ENCODE assay signal across 33 mouse cellular contexts in the genomic region with DNA sequence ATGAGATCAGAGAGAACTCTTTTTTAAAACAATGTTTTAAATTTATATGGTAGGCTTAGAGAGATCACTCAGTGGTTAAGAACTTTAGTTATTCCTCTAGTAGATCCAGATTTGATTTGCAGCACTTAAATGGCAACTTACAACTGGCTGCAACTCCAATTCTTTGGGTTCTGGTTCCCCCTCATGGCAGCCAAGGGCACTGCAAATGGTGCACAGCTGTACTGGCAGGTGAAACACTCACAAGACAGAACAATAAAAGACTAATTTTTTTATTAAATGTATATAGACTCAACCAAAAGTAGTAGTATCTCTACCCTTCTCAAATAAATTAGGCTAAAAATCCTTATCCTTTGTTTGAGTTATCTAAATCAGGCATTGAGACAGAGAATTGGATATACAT.
A peak's percentile ranks its signal among the peaks of the same experiment; 100 is the strongest.
DNase-seq lines count a peak whose midpoint lies in the region; ATAC-seq and TF ChIP-seq lines count a peak whose summit lies in the region.
"Had no signal": no experiment of that assay in that cellular context is flagged by ENCODE, and none has a peak within 500 bp of the region (broad histone marks: within the 10 kb centered on the region; RNA-seq: fewer than 3 reads in every experiment).

No protein-coding gene starts in this region.

- H3K4me1 ChIP-seq in lung, embryonic 14.5 days (ENCODE audit: insufficient read depth) = no peaks in the 10 kb centered on the region
- H3K4me1 ChIP-seq in lung, postnatal 0 days (ENCODE audit: insufficient read depth, low read depth, low read length) = no peaks in the 10 kb centered on the region
- H3K4me1 ChIP-seq: embryonic facial prominence, embryonic 13.5 days; forebrain, embryonic 15.5 days; hindbrain, embryonic 10.5 days; hindbrain, embryonic 15.5 days; kidney, embryonic 15.5 days; limb, embryonic 10.5 days; limb, embryonic 15.5 days; liver, embryonic 15.5 days; lung, embryonic 15.5 days; megakaryocyte, embryonic 14.5 days; midbrain, embryonic 12.5 days had no signal

- no peaks in the 10 kb centered on the region for H3K36me3 ChIP-seq in lung, embryonic 14.5 days (ENCODE audit: insufficient read depth)
- no peaks in the 10 kb centered on the region for H3K36me3 ChIP-seq in lung, postnatal 0 days (ENCODE audit: insufficient read depth, low read length)
- H3K36me3 ChIP-seq: embryonic facial prominence, embryonic 13.5 days; forebrain, embryonic 10.5 days; forebrain, embryonic 15.5 days; G1E; hindbrain, embryonic 10.5 days; hindbrain, embryonic 15.5 days; kidney, embryonic 15.5 days; limb, embryonic 10.5 days; limb, embryonic 15.5 days; liver, embryonic 15.5 days; lung, embryonic 15.5 days; midbrain, embryonic 12.5 days had no signal

- H3K27me3 ChIP-seq in lung, embryonic 14.5 days (ENCODE audit: insufficient read depth, low read length) = no peaks in the 10 kb centered on the region
- H3K27me3 ChIP-seq in lung, postnatal 0 days (replicated peaks; ENCODE audit: insufficient read depth, low read length) = no peaks in the 10 kb centered on the region
- H3K27me3 ChIP-seq: embryonic facial prominence, embryonic 13.5 days; forebrain, embryonic 15.5 days; hindbrain, embryonic 15.5 days; kidney, embryonic 15.5 days; limb, embryonic 15.5 days; liver, embryonic 15.5 days; lung, embryonic 15.5 days; megakaryocyte, embryonic 14.5 days; midbrain, embryonic 12.5 days had no signal

- no peak for DNase-seq in gastrocnemius, adult 2 months
- DNase-seq in gastrocnemius, postnatal 4 days (ENCODE audit: low spot score in 2 of 2) = no peak
- no peak for DNase-seq in lung, embryonic 14.5 days
- DNase-seq in lung, postnatal 0 days (ENCODE audit: low spot score) = no peak
- peak; percentile 36 for DNase-seq in ZHBTc4 (ENCODE audit: low read depth, low spot score)
- DNase-seq in cerebellum, postnatal 14 days = no peak
- no peak for DNase-seq in right cerebral cortex, postnatal 14 days
- no peak for DNase-seq in thymus, postnatal 36 days
- DNase-seq: adrenal gland, adult 8-10 months; cerebellum, adult 11 months; cerebellum, adult 9-11 months; gastrocnemius, postnatal 36 days; heart, postnatal 14 days; kidney, adult 11 months; kidney, postnatal 36 days; layer of hippocampus, postnatal 36 days; lung, postnatal 36 days; thymus, adult 18-20 months had no signal

- H3K4me3 ChIP-seq in gastrocnemius, adult 2 months = no peak overlapping the region
- H3K4me3 ChIP-seq in lung, embryonic 14.5 days (ENCODE audit: low read depth, low read length) = no peak overlapping the region
- H3K4me3 ChIP-seq in lung, postnatal 0 days (ENCODE audit: low read depth, low read length) = no peak overlapping the region
- H3K4me3 ChIP-seq: embryonic facial prominence, embryonic 13.5 days; forebrain, embryonic 10.5 days; forebrain, embryonic 15.5 days; hindbrain, embryonic 10.5 days; hindbrain, embryonic 15.5 days; kidney, embryonic 15.5 days; limb, embryonic 10.5 days; limb, embryonic 15.5 days; liver, embryonic 15.5 days; lung, embryonic 15.5 days; megakaryocyte, embryonic 14.5 days; midbrain, embryonic 12.5 days had no signal

- TF ChIP-seq EP300 in lung, postnatal 0 days (IDR thresholded peaks at IDR 0.05) = no peak

- no peaks in the 10 kb centered on the region for H3K9me3 ChIP-seq in lung, embryonic 14.5 days (ENCODE audit: low read depth, low read length)
- no peaks in the 10 kb centered on the region for H3K9me3 ChIP-seq in lung, postnatal 0 days (ENCODE audit: low read length)
- H3K9me3 ChIP-seq: embryonic facial prominence, embryonic 13.5 days; forebrain, embryonic 10.5 days; forebrain, embryonic 15.5 days; G1E; hindbrain, embryonic 10.5 days; hindbrain, embryonic 15.5 days; kidney, embryonic 15.5 days; limb, embryonic 10.5 days; limb, embryonic 15.5 days; liver, embryonic 15.5 days; lung, embryonic 15.5 days; megakaryocyte, embryonic 14.5 days; midbrain, embryonic 12.5 days had no signal

- intact Hi-C loops in gastrocnemius, adult 2 months (cut with DNase I) = no loop called here

- H3K27ac ChIP-seq in gastrocnemius, adult 2 months = no peak overlapping the region
- no peak overlapping the region for H3K27ac ChIP-seq in lung, embryonic 14.5 days (ENCODE audit: low read depth)
- no peak overlapping the region for H3K27ac ChIP-seq in lung, postnatal 0 days (ENCODE audit: low read length)
- H3K27ac ChIP-seq: embryonic facial prominence, embryonic 13.5 days; forebrain, embryonic 10.5 days; forebrain, embryonic 15.5 days; hindbrain, embryonic 10.5 days; hindbrain, embryonic 15.5 days; kidney, embryonic 15.5 days; limb, embryonic 10.5 days; limb, embryonic 15.5 days; liver, embryonic 15.5 days; lung, embryonic 15.5 days; midbrain, embryonic 12.5 days had no signal

- H3K4me2 ChIP-seq in lung, embryonic 14.5 days = no peak overlapping the region
- H3K4me2 ChIP-seq in lung, postnatal 0 days (replicated peaks; ENCODE audit: low read depth, low read length) = no peak overlapping the region
- H3K4me2 ChIP-seq: embryonic facial prominence, embryonic 13.5 days; forebrain, embryonic 15.5 days; hindbrain, embryonic 15.5 days; kidney, embryonic 15.5 days; limb, embryonic 15.5 days; liver, embryonic 15.5 days; lung, embryonic 15.5 days; midbrain, embryonic 12.5 days had no signal

- peak; percentile 9; the same call in 1 of the 2 replicates for TF ChIP-seq CTCF in gastrocnemius, adult 2 months (IDR thresholded peaks at IDR 0.05)
- TF ChIP-seq CTCF in lung, embryonic 14.5 days (IDR thresholded peaks at IDR 0.05; ENCODE audit: low read depth) = peak; percentile 30
- TF ChIP-seq CTCF in lung, postnatal 0 days (IDR thresholded peaks at IDR 0.05) = no peak

- no peak overlapping the region for H3K9ac ChIP-seq in lung, embryonic 14.5 days
- no peak overlapping the region for H3K9ac ChIP-seq in lung, postnatal 0 days (replicated peaks; ENCODE audit: low read depth)
- H3K9ac ChIP-seq: embryonic facial prominence, embryonic 13.5 days; forebrain, embryonic 15.5 days; hindbrain, embryonic 15.5 days; kidney, embryonic 15.5 days; limb, embryonic 15.5 days; liver, embryonic 15.5 days; lung, embryonic 15.5 days; midbrain, embryonic 12.5 days had no signal

- no peak for ATAC-seq in lung, embryonic 14.5 days (ENCODE audit: insufficient read depth)
- ATAC-seq in lung, postnatal 0 days = no peak
- ATAC-seq: activated CD4-positive, CD25-positive, alpha-beta regulatory T cell, adult 4 months; forebrain, embryonic 15.5 days; inflammation-experienced regulatory T-cells, adult 6 months had no signal
